Mouse (Mus musculus): Measurements from ENCODE around the gene Ccdc137.

Gene Ccdc137

GRCm38 (mm10) chr11:120455413-120455812 lies 2.5 kb upstream of the Ccdc137 start:
- in situ Hi-C loops (cut with MboI; ENCODE audit: low pct_unique_long_range_greater_than_20kb in 1 of 2, low sequenced_read_pairs in 2 of 2, unreplicated experiment in 1 of 2) = no loop called here

DNA sequence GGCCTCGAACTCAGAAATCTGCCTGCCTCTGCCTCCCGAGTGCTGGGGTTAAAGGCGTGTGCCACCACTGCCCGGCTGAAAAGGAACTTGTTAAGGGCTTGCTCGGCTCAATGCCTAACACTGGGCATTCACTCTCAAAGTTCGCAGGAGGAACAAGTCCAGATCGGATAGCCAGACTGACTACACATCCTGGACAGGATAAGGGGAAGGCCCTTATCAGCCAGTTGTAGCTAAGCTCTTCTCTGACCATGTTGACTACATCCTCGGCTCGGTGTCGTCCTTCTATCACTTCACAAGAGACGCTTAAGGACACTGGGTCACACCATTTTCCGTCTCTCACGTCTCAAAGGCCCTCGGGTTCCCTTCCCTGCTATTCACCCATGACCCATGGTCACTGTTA lies 545 bp upstream of the Ccdc137 start:
- in situ Hi-C loops (cut with MboI; ENCODE audit: low pct_unique_long_range_greater_than_20kb in 1 of 2, low sequenced_read_pairs in 2 of 2, unreplicated experiment in 1 of 2) = no loop called here

- in situ Hi-C loops (cut with MboI; ENCODE audit: low pct_unique_long_range_greater_than_20kb in 1 of 2, low sequenced_read_pairs in 2 of 2, unreplicated experiment in 1 of 2) = no loop called here
Observed at GRCm38 (mm10) chr11:120458847-120459597, 1.1 kb downstream of the Ccdc137 start.

GRCm38 (mm10) chr11:120463536-120463935 lies 5.6 kb downstream of the Ccdc137 start:
- in situ Hi-C loops (cut with MboI; ENCODE audit: low pct_unique_long_range_greater_than_20kb in 1 of 2, low sequenced_read_pairs in 2 of 2, unreplicated experiment in 1 of 2) = no loop called here

GRCm38 (mm10) chr11:120464365-120464764 lies 6.5 kb downstream of the Ccdc137 start:
- in situ Hi-C loops (cut with MboI; ENCODE audit: low pct_unique_long_range_greater_than_20kb in 1 of 2, low sequenced_read_pairs in 2 of 2, unreplicated experiment in 1 of 2) = no loop called here

DNA sequence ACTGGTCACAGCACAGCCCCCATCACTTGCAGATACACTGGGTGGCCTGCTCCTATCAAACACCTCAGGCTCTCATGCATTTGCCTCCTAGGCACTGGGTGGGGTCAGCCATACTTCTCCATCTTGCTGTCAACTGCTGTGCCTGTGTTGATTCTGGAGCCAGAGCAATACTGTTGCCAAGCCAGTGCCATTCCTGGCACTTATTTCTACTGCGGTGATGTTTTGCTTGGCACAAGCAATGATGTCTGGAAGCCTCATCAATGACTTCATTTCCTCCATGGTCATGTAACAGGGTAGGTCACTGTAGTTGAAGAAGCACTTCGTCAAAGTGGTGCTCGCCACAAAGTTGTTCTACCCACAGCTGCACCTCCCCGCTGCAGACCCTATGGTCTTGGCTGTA lies 7.6 kb downstream of the Ccdc137 start:
- in situ Hi-C loops (cut with MboI; ENCODE audit: low pct_unique_long_range_greater_than_20kb in 1 of 2, low sequenced_read_pairs in 2 of 2, unreplicated experiment in 1 of 2) = no loop called here

- in situ Hi-C loops (cut with MboI; ENCODE audit: low pct_unique_long_range_greater_than_20kb in 1 of 2, low sequenced_read_pairs in 2 of 2, unreplicated experiment in 1 of 2) = no loop called here
Observed at GRCm38 (mm10) chr11:120467051-120467735, 9.3 kb downstream of the Ccdc137 start, which contains the start of gene Arl16. TSS of gene Arl16 (minus strand) at chr11:120467607.

- in situ Hi-C loops (cut with MboI; ENCODE audit: low pct_unique_long_range_greater_than_20kb in 1 of 2, low sequenced_read_pairs in 2 of 2, unreplicated experiment in 1 of 2) = no loop called here
Observed at GRCm38 (mm10) chr11:120467736-120468092, 9.8 kb downstream of the Ccdc137 start.

DNA sequence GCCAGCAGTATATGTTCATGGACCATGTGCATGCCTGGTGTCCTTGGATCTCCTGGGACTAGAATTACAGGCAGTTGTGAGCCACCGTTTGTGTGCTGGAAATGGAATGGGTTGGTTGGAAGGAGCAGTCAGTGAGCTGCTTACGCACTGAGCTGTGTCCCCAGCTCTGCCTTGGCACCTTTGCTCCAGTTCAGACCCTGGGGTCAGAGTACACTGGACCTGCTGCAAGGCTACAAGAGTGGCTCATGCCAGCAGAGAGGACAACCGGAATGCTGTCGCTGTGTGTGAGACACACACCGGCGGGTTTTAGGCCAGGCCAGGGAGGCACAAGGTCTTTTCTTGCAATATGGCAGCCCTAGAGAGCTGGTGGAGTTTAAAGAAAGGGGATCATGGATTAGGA lies 14.1 kb downstream of the Ccdc137 start:
- in situ Hi-C loops (cut with MboI; ENCODE audit: low pct_unique_long_range_greater_than_20kb in 1 of 2, low sequenced_read_pairs in 2 of 2, unreplicated experiment in 1 of 2) = no loop called here

DNA sequence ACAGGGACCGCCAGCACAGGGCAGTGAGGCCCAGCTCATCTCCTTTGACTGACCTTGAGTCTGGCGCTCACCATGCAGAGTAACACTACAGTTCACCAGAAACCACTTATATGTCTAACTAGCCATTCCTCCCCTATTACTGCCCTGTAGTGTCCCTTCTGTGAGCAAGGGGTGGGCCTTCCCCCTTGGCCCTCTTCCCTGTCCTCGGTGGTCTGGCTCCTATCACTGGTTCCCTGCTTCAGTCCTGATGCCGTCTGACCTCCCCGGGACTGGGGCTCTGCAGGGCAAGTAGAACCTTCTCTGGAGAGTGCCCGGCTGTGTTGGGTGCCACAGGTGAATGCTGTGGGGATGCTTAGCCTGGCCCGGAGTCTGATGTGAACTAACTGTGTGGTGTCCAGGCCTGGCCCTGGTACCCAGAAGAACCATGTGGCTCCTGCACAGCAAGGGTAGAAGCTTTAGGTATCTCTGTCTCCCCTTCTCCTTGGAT lies 25.6 kb downstream of the Ccdc137 start:
- in situ Hi-C loops (cut with MboI; ENCODE audit: low pct_unique_long_range_greater_than_20kb in 1 of 2, low sequenced_read_pairs in 2 of 2, unreplicated experiment in 1 of 2) = no loop called here

- in situ Hi-C loops (cut with MboI; ENCODE audit: low pct_unique_long_range_greater_than_20kb in 1 of 2, low sequenced_read_pairs in 2 of 2, unreplicated experiment in 1 of 2) = no loop called here
Observed at GRCm38 (mm10) chr11:120484265-120484981, 26.5 kb downstream of the Ccdc137 start, which contains the start of gene Mrpl12. TSS of gene Mrpl12 (plus strand) at chr11:120484613.

GRCm38 (mm10) chr11:120485251-120485650 lies 27.3 kb downstream of the Ccdc137 start:
- in situ Hi-C loops (cut with MboI; ENCODE audit: low pct_unique_long_range_greater_than_20kb in 1 of 2, low sequenced_read_pairs in 2 of 2, unreplicated experiment in 1 of 2) = no loop called here

DNA sequence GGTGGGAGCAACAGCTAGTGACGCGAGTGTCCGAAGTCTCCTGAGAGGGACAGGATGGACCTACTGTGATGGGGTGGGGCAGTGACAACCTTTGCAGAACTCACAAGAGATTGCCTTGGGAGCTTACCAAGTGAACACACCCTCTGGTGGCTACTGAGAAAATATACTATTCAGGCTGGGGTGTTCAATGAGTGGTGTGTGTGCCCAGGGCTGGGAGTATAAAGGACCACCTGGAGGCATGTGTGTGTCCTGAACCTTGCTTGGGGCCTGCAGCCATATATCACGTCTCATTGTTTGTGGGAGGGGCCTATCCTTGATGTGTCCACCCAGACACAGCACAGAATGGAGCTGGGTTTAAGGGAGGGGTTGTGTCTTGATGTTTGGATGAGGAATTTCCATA lies 30.6 kb downstream of the Ccdc137 start:
- in situ Hi-C loops (cut with MboI; ENCODE audit: low pct_unique_long_range_greater_than_20kb in 1 of 2, low sequenced_read_pairs in 2 of 2, unreplicated experiment in 1 of 2) = no loop called here

DNA sequence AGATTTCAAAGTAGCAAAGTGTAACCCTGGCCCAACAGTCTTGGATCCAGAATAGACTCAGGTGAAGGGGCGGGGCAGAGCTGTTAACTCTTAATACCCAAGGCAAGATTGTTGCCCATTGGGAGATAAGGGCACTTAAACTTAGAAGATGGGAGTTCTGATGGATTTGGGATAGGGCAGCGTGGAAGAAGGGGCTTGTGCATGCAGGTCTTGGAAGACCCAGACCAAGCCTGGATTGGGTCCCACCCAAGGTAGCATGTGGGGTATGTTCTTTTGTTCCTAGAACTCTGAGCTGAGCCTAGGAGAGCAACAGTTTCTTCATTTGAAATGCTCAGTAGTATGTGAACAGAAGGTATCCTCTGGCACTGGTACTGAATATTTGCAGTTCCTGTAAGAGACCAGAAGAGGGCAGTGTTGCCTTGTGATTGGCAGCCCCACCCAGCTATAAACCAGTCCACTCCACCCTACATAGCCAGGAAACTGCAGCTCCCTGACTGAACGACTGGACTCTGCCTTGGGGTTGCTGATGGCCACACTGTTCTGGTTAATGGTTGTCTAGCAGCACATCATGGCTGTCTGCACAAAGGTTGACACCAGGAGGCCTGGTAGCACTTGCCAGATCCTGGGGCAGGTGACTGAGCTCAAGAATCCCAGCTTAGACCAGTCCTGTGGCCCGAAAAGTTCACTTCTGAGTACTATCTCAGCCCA lies 31.3 kb downstream of the Ccdc137 start:
- in situ Hi-C loops (cut with MboI; ENCODE audit: low pct_unique_long_range_greater_than_20kb in 1 of 2, low sequenced_read_pairs in 2 of 2, unreplicated experiment in 1 of 2) = no loop called here

GRCm38 (mm10) chr11:120490291-120491046 lies 32.6 kb downstream of the Ccdc137 start:
- in situ Hi-C loops (cut with MboI; ENCODE audit: low pct_unique_long_range_greater_than_20kb in 1 of 2, low sequenced_read_pairs in 2 of 2, unreplicated experiment in 1 of 2) = no loop called here

GRCm38 (mm10) chr11:120491317-120492023 lies 33.6 kb downstream of the Ccdc137 start, which contains the start of gene Slc25a10:
TSS of gene Slc25a10 (plus strand) at chr11:120491840.
- in situ Hi-C loops (cut with MboI; ENCODE audit: low pct_unique_long_range_greater_than_20kb in 1 of 2, low sequenced_read_pairs in 2 of 2, unreplicated experiment in 1 of 2) = no loop called here

All from mouse embryonic stem cell (cell line).